Mouse (Mus musculus) layer of hippocampus, adult 2 months (tissue): Measurements from ENCODE around the gene Asna1. TPM values are rescaled to one million over a fixed set of nuclear protein-coding genes. Genes with fewer than 3 reads are reported as not detected.
A peak's percentile ranks its signal among the peaks of the same experiment; 100 is the strongest.

ENCODE experiments used
- DNase-seq, 2 experiments: peaks; one replicate each; pipeline ENCODE4 v3.0.0; 2022; ENCODE audit warnings: low spot score in 2 of 2
- H3K27ac ChIP-seq: fragments of 200-600 bp; 2 replicates; pipeline ENCODE4 v1.8.1; 2022
- H3K4me3 ChIP-seq: fragments of 200-600 bp; 2 replicates; pipeline ENCODE4 v1.8.1; 2022; ENCODE audit warnings: mild to moderate bottlenecking
- CTCF ChIP-seq: fragments of 200-600 bp; conservative IDR thresholded peaks from 2 replicates; pipeline ENCODE4 v1.8.1; 2022; ENCODE audit warnings: antibody characterized with exemption, mild to moderate bottlenecking, moderate library complexity
- total RNA-seq, 2 experiments: library from RNA; stranded (reverse); gene quantifications; 2 replicates each; pipeline ENCODE4 v1.2.3; 2021

Gene Asna1
- total RNA-seq, 2 experiments from 2014 or later: 119 to 122 TPM

DNA sequence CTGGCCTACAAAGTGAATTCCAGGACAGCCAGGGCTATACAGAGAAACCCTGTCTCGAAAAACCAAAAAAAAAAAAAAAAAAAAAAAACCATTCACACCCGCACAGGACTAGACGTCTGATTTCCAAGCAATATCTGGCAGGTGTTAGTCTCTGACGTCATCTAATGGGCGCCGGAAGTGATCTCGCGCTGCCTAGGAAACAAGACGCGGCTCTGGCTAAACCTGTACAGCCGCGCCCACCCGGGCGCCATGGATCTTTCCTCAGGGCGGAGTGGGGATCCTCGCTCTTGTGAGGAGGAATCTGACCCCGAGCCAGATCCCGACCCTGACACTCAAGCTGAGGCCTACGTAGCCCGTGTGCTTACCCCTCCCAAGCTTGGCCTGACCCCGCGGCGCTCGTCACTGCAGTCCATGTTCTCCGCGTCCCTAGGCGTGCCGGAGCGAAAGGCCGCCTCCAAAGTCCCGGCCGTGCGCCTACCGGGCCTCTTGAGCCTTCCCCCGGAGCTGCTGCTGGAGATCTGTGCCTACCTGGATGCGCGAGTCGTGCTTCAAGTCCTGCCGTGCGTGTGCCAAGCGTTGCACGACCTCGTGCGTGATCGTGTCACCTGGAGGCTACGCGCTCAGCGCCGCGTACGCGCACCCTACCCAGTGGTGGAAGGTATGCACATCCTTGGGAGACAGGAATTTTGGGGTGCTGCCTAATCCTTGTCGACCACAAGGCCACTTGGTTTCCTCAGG lies 35.0 kb upstream of the Asna1 start, which contains the start of gene Fbxw9:
Fbxw9 (plus strand) TSS at position 177 of the 738 bp plus-strand sequence.
- peak within 1 kb of the TSS; percentile 83 for H3K27ac ChIP-seq
- no peak for TF ChIP-seq CTCF
- H3K4me3 ChIP-seq: peak within 1 kb of the TSS; percentile 97
- peak; percentile 91 to 92 for DNase-seq

DNA sequence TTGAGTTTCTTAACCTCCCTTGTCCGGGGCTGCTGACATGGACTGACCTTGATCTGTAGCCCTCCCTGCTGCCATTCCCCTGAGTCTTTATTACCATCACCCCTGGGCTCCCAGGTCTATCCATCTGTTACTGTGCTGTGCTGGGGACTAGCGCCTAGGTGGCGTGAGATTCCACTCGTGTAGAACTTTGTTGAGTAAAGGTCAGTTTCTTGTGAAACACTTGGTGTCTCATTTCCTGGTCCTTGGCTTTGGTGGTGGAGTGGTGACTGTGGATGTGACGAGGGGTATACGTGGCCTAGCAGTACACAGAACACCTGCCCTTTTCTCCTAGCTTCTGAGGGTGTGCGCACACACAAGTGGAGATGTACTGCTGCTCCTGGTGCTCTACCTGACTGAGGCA lies 32.3 kb upstream of the Asna1 start:
- DNase-seq: no peak
- H3K4me3 ChIP-seq: no peak overlapping the region
- no peak for TF ChIP-seq CTCF
- no peak overlapping the region for H3K27ac ChIP-seq

DNA sequence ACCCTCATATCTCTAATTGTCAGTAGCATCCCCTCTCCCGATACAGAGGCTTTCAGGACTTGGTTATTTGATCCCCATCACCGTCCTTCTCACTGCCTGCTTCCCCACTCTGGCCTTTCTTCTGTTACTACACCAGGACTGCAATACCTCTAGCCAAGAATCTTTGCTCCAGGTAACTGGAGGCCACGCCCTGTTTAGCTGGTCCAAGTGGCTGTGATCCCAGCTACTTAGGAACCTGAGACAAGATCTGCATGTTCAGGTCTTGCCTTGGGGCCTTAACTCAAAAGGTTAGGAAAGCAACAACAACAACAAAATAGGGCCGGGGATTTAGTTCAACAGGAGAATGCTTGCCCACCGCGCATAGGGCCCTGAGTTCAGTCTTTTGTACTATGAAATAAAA lies 18.5 kb upstream of the Asna1 start:
- Histone ChIP-seq H3K27ac (no peak overlapping the region), H3K4me3 (no peak overlapping the region)
- DNase-seq: no peak
- TF ChIP-seq CTCF: no peak

DNA sequence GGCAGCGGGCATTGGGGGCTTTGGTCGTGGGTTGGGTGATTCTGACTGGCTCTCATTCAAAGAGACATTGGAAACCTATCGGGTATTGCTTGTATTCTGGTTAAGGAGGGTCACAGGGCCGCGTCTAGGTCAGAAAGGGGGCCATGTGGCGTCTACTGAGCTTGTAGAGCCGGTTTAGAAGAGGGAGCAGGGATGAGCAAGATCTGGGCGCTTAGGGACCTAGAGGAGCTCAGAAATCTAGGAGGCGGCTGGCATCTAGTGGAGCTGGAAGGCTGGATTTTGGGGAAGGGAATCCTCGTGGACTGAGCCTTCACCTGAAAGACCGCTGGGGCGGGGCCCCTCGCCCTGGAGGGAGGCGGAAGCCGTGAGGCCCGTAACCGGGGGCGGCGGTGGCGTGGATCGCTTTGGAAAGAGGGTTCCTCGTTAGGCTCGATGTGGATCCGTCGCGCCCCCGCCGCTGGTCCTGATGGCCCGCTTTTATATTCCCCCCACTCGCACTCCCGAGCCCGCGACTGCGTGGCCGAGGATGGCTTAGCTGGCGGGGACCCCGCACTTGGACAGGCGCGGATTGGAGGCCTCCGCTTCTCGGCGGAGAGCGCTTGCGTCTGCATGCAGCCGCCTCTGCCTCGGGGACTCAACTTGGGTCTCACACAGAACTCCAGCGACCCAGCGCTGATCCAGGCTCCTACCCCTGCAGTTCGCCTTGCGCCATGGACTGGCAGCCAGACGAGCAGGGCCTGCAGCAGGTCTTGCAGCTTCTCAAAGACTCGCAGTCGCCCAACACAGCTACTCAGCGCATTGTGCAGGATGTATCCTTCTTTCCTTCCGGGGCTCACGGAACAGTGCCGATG lies 12.8 kb upstream of the Asna1 start:
- TF ChIP-seq CTCF: no peak
- peak in 1 of 2 experiments; percentile 48 for DNase-seq
- peak overlapping the region; percentile 99 for H3K27ac ChIP-seq

DNA sequence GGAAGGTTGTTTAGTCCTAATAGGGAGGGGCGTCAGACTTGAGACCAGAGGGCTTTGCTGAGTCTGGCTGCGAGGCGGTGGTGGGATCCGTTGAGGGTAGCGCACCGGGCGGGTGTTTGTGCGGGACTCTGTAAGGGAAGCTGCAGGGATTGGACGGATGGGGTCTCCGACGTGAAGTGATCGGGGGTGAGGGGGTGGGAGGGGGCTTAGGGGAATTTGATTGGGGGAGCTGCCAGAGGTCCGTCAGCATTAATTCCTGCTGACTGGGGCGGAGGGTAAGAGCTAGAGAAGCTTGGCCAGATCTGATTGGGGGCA lies 12.2 kb upstream of the Asna1 start:
- H3K4me3 ChIP-seq: peak overlapping the region; percentile 75
- TF ChIP-seq CTCF: no peak
- peak overlapping the region; percentile 99 for H3K27ac ChIP-seq
- DNase-seq: no peak

More for the DNA sequence above, 12.8 kb upstream of the Asna1 start:
- peak overlapping the region; percentile 75 for H3K4me3 ChIP-seq

DNA sequence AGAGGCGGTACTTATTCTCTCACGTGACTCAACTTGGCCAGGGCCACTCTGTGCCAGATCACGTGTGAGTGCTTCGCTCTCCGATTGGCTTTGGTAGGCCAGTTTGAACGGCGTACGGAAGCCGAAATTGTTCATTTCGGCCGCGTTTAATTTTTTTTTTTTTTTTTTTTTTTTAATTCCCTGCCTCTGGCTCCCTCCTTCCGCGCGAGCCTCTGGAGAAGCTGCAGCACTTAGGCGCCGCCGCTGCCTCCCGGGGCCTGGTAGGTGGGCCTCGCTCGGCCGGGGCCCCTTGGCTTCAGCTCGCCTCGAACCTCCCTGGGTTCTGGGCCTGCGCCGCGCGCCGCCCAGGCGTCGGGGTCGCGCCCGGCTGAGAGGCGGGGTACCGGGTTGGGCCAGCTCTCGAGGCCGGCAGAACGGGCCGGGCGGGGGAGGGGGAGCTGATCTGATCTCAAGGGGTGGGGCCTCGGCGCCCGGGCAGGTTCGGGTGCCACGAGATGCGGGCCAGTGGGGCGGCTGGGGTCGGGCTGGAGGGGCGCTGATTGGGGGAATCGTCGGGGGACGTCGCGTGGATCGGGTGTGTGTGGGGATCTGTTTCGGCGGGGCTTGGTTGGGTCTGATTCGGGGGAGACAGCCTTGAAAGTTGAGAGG lies 11.8 kb upstream of the Asna1 start, which contains the start of gene Tnpo2:
Tnpo2 (plus strand) TSS at position 198 of the 648 bp plus-strand sequence.
- TF ChIP-seq CTCF: no peak
- DNase-seq: peak; percentile 87 to 94
- peak within 1 kb of the TSS; percentile 99 for H3K27ac ChIP-seq
- H3K4me3 ChIP-seq: peak within 1 kb of the TSS; percentile 75

DNA sequence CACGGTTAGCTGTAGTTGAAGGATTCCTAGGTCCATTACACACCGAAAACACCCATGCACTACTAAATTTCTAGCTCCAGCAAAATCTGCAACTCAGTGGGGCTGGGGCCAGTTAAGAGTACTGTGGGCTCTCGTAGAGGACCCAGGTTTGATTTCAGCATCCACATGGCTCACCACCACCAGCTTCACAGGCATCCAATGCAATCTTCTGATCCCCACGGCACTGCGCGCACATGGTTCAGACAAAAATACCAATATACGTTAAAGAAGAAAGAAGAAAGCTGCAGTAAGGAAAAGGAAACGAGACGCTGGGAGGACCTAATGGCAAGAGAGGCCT lies 11.3 kb upstream of the Asna1 start:
- peak overlapping the region; percentile 75 for H3K4me3 ChIP-seq
- no peak for DNase-seq
- peak overlapping the region; percentile 99 for H3K27ac ChIP-seq
- no peak for TF ChIP-seq CTCF

DNA sequence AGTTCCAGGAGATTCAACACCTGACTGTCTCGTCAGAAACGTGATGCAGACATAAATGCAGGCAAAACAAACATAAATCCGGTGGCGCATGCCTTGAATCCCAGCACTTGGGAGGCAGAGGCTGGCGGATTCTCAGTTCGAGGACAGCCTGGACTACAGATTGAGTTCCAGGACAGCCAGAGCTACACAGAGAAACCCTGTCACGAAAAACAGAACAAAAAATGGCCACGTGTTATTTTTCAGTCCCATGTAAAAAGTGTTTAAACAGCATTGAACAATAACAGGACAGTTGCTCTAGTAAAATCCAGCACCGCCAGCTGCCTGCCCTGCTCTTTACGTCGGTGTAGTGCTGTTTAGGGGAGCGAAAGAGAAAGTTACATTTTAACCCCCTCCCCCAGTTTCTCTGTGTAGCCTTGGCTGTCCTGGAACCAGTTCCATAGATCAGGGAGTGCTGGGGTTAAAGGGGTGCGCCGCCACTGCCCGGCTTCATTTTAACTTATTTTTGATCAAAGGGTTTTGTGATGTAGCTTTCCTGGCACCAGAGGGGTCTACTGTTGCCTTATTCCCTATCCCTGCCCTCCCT lies 10.7 kb upstream of the Asna1 start:
- DNase-seq: no peak
- TF ChIP-seq CTCF: no peak
- H3K4me3 ChIP-seq: peak overlapping the region; percentile 75
- H3K27ac ChIP-seq: peak overlapping the region; percentile 99

DNA sequence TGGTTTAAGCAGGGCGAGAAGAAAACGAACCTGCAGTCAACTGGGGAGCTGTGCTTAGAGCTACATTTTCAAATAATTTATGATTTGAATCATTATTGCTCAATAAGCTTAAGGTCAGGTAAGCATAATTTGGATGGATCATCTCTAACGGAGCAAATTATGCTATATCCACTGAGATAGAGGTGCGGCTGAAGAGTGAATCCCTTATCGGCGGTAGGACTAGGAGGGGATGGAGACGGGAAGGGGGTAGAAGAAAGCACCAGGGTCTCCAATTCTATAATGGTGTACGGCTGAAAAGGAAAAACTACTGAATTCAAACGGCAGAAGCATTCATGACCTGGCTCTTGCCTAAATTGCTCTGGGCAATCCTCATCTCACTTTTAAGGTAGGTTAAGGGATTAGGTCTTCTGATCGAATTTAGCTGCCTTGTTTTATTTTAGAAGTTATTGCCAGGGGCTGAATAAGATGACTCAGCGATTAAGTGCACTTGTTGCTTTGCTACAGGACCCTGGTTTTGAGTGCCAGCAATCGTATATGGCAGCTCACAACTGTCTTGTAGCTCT lies 10.2 kb upstream of the Asna1 start:
- Histone ChIP-seq H3K4me3 (peak overlapping the region; percentile 75), H3K27ac (peak overlapping the region; percentile 99)
- TF ChIP-seq CTCF: no peak
- no peak for DNase-seq

DNA sequence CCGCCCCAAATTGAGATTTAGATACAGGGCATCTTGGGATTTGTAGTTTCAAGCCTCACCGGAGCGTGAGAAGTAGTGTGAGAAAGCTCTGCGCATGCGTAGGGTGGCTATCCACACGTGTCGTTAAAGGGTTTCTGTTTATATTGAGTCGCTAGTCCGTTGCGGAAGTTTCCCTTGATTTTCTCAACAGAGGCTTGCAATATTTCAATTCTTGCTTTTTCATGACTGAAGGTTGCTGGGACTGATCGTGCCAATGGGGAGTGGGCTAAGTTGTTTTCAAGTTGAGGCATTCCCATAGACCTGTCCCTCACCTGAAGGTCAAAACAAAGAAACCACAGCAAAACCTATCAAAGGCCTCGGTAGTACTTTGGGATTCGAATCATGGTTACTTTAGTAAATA lies 9.7 kb upstream of the Asna1 start:
- no peak for TF ChIP-seq CTCF
- Histone ChIP-seq H3K4me3 (peak overlapping the region; percentile 75), H3K27ac (peak overlapping the region; percentile 99)
- DNase-seq: peak; percentile 63 to 70

DNA sequence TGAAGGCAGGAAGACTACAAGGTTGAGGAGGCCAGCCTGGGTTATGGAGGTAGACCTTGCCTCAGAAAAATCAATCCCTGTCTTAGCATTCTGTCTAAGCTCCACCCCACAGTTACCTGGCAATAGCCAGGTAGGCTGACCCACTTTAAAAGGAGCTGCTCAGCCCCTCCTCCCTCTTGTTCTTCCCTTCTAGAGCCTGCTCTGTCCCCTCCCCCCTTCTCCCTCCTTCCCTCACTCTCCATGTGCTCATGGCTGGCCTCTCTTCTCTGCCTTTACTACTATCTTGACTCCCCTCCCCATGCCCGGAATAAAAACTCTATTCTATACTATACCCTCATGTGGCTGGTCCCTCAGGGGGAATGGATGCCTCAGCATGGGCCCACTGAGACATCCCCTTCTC lies 8.8 kb upstream of the Asna1 start:
- no peak for TF ChIP-seq CTCF
- no peak overlapping the region for H3K4me3 ChIP-seq
- no peak overlapping the region for H3K27ac ChIP-seq
- DNase-seq: no peak

DNA sequence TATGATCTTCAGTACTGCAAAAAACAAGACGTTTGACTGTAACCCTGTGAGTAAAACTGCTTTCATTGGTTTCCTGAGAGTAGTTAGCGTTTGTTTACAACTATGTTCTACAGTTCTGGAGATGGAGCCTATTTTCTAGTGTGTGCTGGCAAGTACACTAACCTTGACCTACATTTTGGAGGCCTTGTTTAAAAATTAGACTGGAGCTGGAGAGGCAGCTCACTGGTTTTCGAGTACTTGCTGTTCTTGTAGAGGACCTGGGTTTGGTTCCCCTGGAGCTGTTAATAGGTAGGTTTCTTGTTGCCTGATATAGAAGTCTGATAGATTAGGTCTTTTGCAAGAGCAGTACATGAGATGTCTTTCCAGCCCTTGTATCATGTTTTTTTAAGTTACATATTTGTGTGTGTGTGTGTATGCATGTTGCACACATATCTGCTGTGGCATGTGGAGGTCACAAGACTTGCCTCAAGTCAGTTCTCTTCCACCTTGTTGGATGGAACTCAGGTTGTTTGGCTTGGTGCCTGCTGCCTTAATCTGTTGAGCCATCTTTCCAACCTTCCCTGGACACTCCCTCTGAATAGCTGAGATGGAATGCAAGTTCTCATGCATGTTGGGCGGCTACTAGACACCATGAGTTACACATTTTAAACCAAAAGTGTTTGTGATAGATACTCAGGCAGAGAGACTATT lies 7.7 kb upstream of the Asna1 start:
- no peak for DNase-seq
- no peak overlapping the region for H3K4me3 ChIP-seq
- TF ChIP-seq CTCF: no peak
- no peak overlapping the region for H3K27ac ChIP-seq
